Mouse (Mus musculus) stomach, postnatal 0 days (tissue): ENCODE results near the gene Arhgap42. TPM values are rescaled to one million over a fixed set of nuclear protein-coding genes. Genes with fewer than 3 reads are reported as not detected.

ENCODE experiments used
- ATAC-seq: fragments of 200-750 bp; cut with Nextera tagmentation; 2 replicates; pipeline ENCODE4 v1.8.0; 2017; ENCODE audit not compliant: low FRiP score, low TSS enrichment
- DNase-seq: peaks from one replicate; pipeline ENCODE4 v3.0.0-alpha.2; 2016; ENCODE audit warnings: low spot score
- H3K27ac ChIP-seq: fragments of 300-500 bp; sonication (generic); replicated peaks from 2 replicates; pipeline ENCODE4 v1.5.1; 2014; ENCODE audit warnings: mild to moderate bottlenecking, control low read depth
- H3K27me3 ChIP-seq: fragments of 300-500 bp; sonication (generic); 2 replicates; pipeline ENCODE4 v1.6.1; 2014; ENCODE audit warnings: low read length; ENCODE audit not compliant: control insufficient read depth, insufficient read depth
- H3K36me3 ChIP-seq: fragments of 300-500 bp; sonication (generic); 2 replicates; pipeline ENCODE4 v1.6.1; 2014; ENCODE audit warnings: low read length, mixed read lengths; ENCODE audit not compliant: control insufficient read depth, insufficient read depth
- H3K4me1 ChIP-seq: fragments of 300-500 bp; sonication (generic); replicated peaks from 2 replicates; pipeline ENCODE4 v1.6.1; 2014; ENCODE audit warnings: antibody characterized with exemption; ENCODE audit not compliant: control insufficient read depth, insufficient read depth
- H3K4me2 ChIP-seq: fragments of 300-500 bp; sonication (generic); replicated peaks from 2 replicates; pipeline ENCODE4 v1.6.1; 2014; ENCODE audit warnings: low read depth, mild to moderate bottlenecking, control low read depth, moderate library complexity
- H3K4me3 ChIP-seq: fragments of 300-500 bp; sonication (generic); 2 replicates; pipeline ENCODE4 v1.5.1; 2014; ENCODE audit warnings: low read depth, low read length, control low read depth
- H3K9ac ChIP-seq: fragments of 300-500 bp; sonication (generic); 2 replicates; pipeline ENCODE4 v1.6.1; 2014; ENCODE audit warnings: mild to moderate bottlenecking, low read length, control low read depth, mixed read lengths
- H3K9me3 ChIP-seq: fragments of 300-500 bp; sonication (generic); 2 replicates; pipeline ENCODE4 v1.6.1; 2016; ENCODE audit warnings: low read length; ENCODE audit not compliant: control insufficient read depth
- CTCF ChIP-seq: IDR thresholded peaks from 2 replicates; pipeline ENCODE4 v1.5.1; 2016; ENCODE audit warnings: antibody characterized with exemption, low read depth, mild to moderate bottlenecking, moderate library complexity
- EP300 ChIP-seq: optimal IDR thresholded peaks from 2 replicates; pipeline ENCODE3; 2016; ENCODE audit warnings: antibody characterized with exemption
- WGBS: fragments of 180-500 bp; shearing (Covaris S2); extraction: QIAGEN DNeasy Blood & Tissue Kit; methylation state at CpG from one replicate; pipeline ENCODE4 v1.1.7; 2014; 5-methylcytosine and 5-hydroxymethylcytosine counted together
- polyA plus RNA-seq: library from polyadenylated mRNA; unstranded; fragments of >200 nt; fragmentation: Nextera tagmentation; extraction: Ambion mirVana; gene quantifications from 2 replicates; pipeline ENCODE4 v1.2.1, GENCODE M21; 2015

Gene Arhgap42
- polyA plus RNA-seq, 1 experiment from 2014 or later: 21.7 TPM

GRCm38 (mm10) chr9:9154636-9155035 is 84.3 kb downstream of the Arhgap42 start:
- 81% methylated on average over 3 of the region's 3 CpGs for WGBS
- Histone ChIP-seq H3K4me1 (no peaks in the 10 kb centered on the region), H3K4me3 (no peak overlapping the region), H3K9me3 (no peaks in the 10 kb centered on the region), H3K36me3 (no peaks in the 10 kb centered on the region), H3K27me3 (no peaks in the 10 kb centered on the region), H3K4me2 (no peak overlapping the region), H3K9ac (no peak overlapping the region), H3K27ac (no peak overlapping the region)
- DNase-seq (no peak), ATAC-seq (no peak)
- TF ChIP-seq CTCF: no peak
- no peak for TF ChIP-seq EP300

DNA sequence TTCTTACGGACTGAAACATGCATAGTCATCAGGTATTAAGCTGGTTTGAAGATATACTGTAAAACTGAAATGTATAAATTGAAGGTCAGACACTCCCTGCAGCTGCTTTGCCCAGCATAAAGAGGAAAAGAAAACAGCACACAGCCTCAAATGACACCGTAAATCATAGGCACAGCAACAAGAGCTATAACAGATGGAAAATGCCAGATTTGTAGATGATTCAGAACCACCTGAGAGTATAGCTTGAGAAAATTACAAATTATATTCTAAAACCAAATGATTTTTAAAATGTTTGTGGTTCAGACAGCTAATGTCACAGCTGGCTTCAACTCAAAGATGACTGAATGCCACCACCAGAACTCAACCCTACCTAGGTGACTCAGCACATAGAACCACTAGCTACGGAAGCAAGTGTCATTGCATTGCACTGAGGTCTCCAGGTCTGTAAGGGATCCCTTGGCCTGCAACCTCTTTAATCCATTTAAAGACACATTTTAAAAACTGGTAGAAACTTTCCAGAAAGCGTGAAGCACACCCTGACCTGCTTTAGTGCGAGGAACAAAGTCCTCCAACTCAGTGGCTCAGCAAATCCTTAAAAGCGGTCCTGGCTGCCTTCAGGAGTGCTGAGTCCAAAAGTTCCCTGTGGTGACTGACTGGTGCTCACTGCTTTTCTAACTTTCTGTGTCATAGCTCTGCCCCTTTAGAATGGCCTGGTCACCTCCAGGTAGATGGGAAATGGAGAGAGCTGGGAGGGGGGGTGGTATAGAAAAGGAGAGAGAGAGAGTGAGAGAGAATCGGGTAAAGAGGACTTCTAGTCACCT is 94.4 kb downstream of the Arhgap42 start:
- Histone ChIP-seq H3K27ac (no peak overlapping the region), H3K36me3 (no peaks in the 10 kb centered on the region), H3K9me3 (no peaks in the 10 kb centered on the region), H3K27me3 (no peaks in the 10 kb centered on the region), H3K9ac (no peak overlapping the region), H3K4me2 (no peak overlapping the region), H3K4me1 (no peaks in the 10 kb centered on the region), H3K4me3 (no peak overlapping the region)
- DNase-seq (no peak), ATAC-seq (no peak)
- TF ChIP-seq EP300 (no peak), CTCF (no peak)
- WGBS: 78% methylated on average over 7 of the region's 7 CpGs

GRCm38 (mm10) chr9:9143102-9143501 is 95.8 kb downstream of the Arhgap42 start:
- no peaks in the 10 kb centered on the region for H3K9me3 ChIP-seq
- H3K27ac ChIP-seq: no peak overlapping the region
- no peaks in the 10 kb centered on the region for H3K36me3 ChIP-seq
- H3K4me2 ChIP-seq: no peak overlapping the region
- TF ChIP-seq EP300: no peak
- no peak for TF ChIP-seq CTCF
- no peaks in the 10 kb centered on the region for H3K27me3 ChIP-seq
- no peak for ATAC-seq
- 72% methylated on average over 5 of the region's 5 CpGs for WGBS
- no peak for DNase-seq
- H3K4me1 ChIP-seq: no peaks in the 10 kb centered on the region
- no peak overlapping the region for H3K4me3 ChIP-seq
- H3K9ac ChIP-seq: no peak overlapping the region

GRCm38 (mm10) chr9:9142561-9142960 is 96.3 kb downstream of the Arhgap42 start:
- no peaks in the 10 kb centered on the region for H3K36me3 ChIP-seq

GRCm38 (mm10) chr9:9142144-9142543 is 96.8 kb downstream of the Arhgap42 start:
- no peak overlapping the region for H3K27ac ChIP-seq
- TF ChIP-seq CTCF (no peak), EP300 (no peak)
- H3K4me2 ChIP-seq: no peak overlapping the region
- H3K4me1 ChIP-seq: no peaks in the 10 kb centered on the region
- H3K9me3 ChIP-seq: no peaks in the 10 kb centered on the region
- H3K4me3 ChIP-seq: no peak overlapping the region
- 68% methylated on average over 1 of the region's 1 CpGs for WGBS
- ATAC-seq (no peak), DNase-seq (no peak)
- H3K9ac ChIP-seq: no peak overlapping the region
- H3K36me3 ChIP-seq: no peaks in the 10 kb centered on the region
- no peaks in the 10 kb centered on the region for H3K27me3 ChIP-seq

More at GRCm38 (mm10) chr9:9142561-9142960, 96.3 kb downstream of the Arhgap42 start:
- Histone ChIP-seq H3K27me3 (no peaks in the 10 kb centered on the region), H3K9me3 (no peaks in the 10 kb centered on the region), H3K4me1 (no peaks in the 10 kb centered on the region), H3K4me3 (no peak overlapping the region), H3K4me2 (no peak overlapping the region), H3K27ac (no peak overlapping the region), H3K9ac (no peak overlapping the region)
- TF ChIP-seq CTCF (no peak), EP300 (no peak)
- 73% methylated on average over 7 of the region's 7 CpGs for WGBS
- DNase-seq (no peak), ATAC-seq (no peak)

- 88% methylated on average over 4 of the region's 4 CpGs for WGBS
These were observed 109.8 kb downstream of the Arhgap42 start for GRCm38 (mm10) chr9:9128996-9129694.

More at GRCm38 (mm10) chr9:9128996-9129694, 109.8 kb downstream of the Arhgap42 start:
- Histone ChIP-seq H3K27ac (no peak overlapping the region), H3K36me3 (no peaks in the 10 kb centered on the region), H3K4me2 (no peak overlapping the region), H3K9me3 (no peaks in the 10 kb centered on the region), H3K9ac (no peak overlapping the region), H3K4me3 (no peak overlapping the region), H3K27me3 (no peaks in the 10 kb centered on the region), H3K4me1 (peaks cover 5% of the 10 kb centered on the region; the same call in 1 of the 2 replicates)
- no peak for DNase-seq
- ATAC-seq: no peak
- TF ChIP-seq CTCF (no peak), EP300 (no peak)
